Mouse (Mus musculus): ENCODE measurements around the gene Iqcn. TPM values are rescaled to one million over a fixed set of nuclear protein-coding genes. Genes with fewer than 3 reads are reported as not detected.

The Iqcn gene
- polyA plus RNA-seq, 1 experiment: 0.08 TPM

DNA sequence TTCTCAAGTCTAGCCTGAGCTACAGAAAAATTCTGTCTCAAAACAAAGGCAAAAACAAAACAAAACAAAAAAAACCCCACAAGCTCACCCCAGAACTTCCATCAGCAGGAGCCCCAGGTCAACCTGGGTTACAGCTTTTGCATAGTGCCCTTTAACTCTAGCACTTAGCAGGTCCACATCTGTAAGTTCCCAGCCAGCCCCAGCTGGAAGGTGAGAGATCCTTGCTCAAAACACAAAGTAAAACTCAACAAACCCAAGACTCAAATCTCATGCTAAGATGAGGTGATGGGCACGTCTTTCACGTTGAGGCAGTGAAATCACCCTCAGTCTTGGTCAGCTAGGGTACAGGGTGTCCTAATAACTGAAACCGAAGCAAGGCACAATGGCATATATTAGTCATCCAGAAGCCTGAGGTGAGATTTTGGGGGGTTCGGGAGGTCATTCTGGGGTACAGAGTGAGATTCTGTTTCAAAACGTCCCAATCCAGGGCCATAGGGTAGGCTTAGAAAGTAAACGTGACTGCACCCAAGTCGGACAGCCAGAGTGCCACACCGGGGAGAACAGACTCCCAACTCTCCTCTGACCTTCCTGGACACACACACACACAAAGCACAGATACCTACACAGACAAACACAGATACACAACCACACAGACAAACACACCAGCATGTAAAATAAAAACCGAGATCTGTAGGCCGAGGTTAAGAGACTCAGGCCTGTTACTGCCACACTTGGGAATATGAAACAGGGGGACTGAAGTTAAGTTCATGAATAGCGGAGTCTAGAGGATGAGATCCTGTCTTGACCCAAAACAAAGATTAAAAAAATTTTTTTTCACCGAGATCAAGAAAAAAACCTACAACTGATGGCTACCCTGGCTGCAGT is 5.6 kb upstream of the Iqcn start:
- Histone ChIP-seq H3K4me3 (ENCODE audit: insufficient read depth, low read length) (peak overlapping the region; percentile 91), H3K27ac (ENCODE audit: insufficient read depth, low read length) (peak overlapping the region; percentile 89; the same call in 1 of the 2 replicates), H3K4me1 (ENCODE audit: control insufficient read depth, insufficient read depth, low read length) (peaks cover 2% of the 10 kb centered on the region; the same call in 1 of the 2 replicates)
- no peak for TF ChIP-seq CTCF (IDR thresholded peaks at IDR 0.05; ENCODE audit: extremely low read depth, insufficient read depth, low read length)

DNA sequence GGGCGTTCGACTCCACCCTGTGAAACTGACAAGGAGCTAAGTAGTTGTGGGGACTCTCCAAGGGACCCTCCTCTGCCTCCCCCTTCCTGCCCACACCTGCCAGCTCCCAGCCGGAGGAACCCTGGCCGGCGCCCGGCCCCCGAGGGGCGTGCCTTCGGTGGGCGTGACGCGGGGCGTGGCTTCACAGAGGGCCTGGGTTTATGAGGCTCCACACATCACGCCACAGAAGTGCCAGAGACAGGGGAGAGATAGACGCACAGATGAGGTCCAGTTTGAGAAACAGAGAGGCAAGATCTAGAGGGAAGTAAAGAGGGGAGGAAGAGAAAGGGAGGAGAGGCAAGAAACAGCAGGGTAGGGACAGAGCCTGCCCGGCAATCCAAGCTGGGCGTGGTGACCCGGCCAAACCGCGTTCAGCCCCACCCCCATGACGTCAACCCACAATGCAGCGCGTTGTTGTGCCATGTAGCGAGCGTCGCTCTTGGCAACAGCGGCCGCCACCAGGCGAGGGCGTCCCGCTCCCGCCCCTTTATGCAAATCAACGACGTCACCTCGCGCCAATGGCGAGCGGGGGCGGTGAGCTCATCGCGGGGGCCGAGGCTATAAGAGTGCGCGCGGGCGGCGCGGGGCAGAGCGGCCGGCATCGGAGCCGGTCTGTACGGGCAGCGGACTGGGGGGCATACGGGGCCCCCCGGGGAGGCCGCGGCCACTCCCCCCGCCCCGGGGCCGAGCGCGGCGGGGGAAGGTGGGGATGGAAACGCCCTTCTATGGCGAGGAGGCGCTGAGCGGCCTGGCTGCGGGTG is 4.7 kb upstream of the Iqcn start, which contains the start of gene Jund:
Gene Jund (plus strand): TSS at position 640 of the 800 bp plus-strand sequence.
- H3K4me3 ChIP-seq (ENCODE audit: insufficient read depth, low read length): peak within 1 kb of the TSS; percentile 91
- H3K4me1 ChIP-seq (ENCODE audit: control insufficient read depth, insufficient read depth, low read length): peaks cover 2% of the 10 kb centered on the region; the same call in 1 of the 2 replicates
- TF ChIP-seq CTCF (IDR thresholded peaks at IDR 0.05; ENCODE audit: extremely low read depth, insufficient read depth, low read length) (no peak), POLR2A (IDR thresholded peaks at IDR 0.05; ENCODE audit: extremely low read depth, insufficient read depth, low read length) (peak; percentile 87)
- peak within 1 kb of the TSS; percentile 100 for H3K27ac ChIP-seq (ENCODE audit: insufficient read depth, low read length)

DNA sequence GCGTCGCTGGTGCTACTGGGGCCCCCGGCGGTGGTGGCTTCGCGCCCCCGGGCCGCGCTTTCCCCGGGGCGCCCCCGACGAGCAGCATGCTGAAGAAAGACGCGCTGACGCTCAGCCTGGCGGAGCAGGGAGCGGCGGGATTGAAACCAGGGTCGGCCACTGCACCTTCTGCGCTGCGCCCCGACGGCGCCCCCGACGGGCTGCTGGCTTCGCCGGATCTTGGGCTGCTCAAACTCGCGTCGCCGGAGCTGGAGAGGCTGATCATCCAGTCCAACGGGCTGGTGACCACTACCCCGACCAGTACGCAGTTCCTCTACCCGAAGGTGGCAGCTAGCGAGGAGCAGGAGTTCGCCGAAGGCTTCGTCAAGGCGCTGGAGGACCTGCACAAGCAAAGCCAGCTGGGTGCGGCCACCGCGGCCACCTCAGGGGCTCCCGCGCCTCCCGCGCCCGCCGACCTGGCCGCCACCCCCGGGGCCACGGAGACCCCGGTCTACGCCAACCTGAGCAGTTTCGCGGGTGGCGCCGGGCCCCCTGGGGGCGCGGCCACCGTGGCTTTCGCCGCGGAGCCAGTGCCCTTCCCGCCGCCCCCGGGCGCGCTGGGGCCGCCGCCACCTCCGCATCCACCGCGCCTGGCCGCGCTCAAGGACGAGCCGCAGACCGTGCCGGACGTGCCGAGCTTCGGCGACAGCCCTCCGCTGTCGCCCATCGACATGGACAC is 4.0 kb upstream of the Iqcn start:
- peak overlapping the region; percentile 91 for H3K4me3 ChIP-seq (ENCODE audit: insufficient read depth, low read length)
- peaks cover 2% of the 10 kb centered on the region; the same call in 1 of the 2 replicates for H3K4me1 ChIP-seq (ENCODE audit: control insufficient read depth, insufficient read depth, low read length)
- no peak for TF ChIP-seq CTCF (IDR thresholded peaks at IDR 0.05; ENCODE audit: extremely low read depth, insufficient read depth, low read length)
- H3K27ac ChIP-seq (ENCODE audit: insufficient read depth, low read length): peak overlapping the region; percentile 100

DNA sequence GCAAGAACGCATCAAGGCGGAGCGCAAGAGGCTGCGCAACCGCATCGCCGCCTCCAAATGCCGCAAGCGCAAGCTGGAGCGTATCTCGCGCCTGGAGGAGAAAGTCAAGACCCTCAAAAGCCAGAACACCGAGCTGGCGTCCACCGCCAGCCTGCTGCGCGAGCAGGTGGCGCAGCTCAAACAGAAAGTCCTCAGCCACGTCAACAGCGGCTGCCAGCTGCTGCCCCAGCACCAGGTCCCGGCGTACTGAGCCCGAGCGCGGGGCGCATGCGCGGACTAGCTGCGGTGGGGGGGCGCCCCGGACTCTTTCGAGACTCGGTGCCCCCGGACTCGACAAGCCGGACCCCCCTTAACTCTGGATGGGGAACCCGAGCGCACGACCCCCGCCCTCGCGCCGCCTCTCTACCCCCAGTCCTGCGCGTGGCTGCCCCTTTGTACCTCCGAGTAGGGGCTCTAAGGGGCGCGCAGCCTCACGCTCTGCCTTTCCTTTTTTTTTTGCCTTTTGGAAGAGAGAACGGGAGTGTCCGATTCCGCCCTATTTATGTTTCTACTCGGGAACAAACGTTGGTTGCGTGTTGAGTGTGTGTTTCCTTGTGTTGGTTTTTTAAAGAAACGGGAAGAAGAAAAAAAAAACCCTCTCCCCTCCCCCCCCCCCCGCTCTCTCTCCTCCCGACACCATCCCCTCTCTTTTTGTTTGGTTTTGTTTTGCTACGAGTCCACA is 3.3 kb upstream of the Iqcn start:
- Histone ChIP-seq H3K27ac (ENCODE audit: insufficient read depth, low read length) (peak overlapping the region; percentile 100), H3K4me1 (ENCODE audit: control insufficient read depth, insufficient read depth, low read length) (peaks cover 2% of the 10 kb centered on the region; the same call in 1 of the 2 replicates), H3K4me3 (ENCODE audit: insufficient read depth, low read length) (peak overlapping the region; percentile 91)
- TF ChIP-seq CTCF (IDR thresholded peaks at IDR 0.05; ENCODE audit: extremely low read depth, insufficient read depth, low read length) (no peak), POLR2A (IDR thresholded peaks at IDR 0.05; ENCODE audit: extremely low read depth, insufficient read depth, low read length) (peak; percentile 87)

DNA sequence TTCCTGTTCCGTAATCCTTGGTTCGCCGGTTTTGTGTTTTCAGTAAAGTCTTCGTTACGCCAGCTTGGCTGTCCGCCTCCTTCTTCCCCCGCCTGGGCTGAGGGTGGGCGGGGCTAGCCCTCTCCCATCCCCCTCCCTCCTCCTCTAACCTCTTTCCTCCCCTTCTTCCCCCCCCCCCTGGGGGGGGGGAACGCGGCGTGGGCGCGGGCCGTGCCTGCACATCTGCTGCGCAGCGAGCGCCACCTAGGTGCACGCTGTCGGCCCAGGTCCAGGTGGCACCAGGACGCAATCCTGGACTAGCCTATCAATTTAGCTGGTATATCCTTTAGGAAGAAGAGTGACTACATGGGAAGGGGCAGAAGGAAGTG is 2.7 kb upstream of the Iqcn start:
- Histone ChIP-seq H3K27ac (ENCODE audit: insufficient read depth, low read length) (peak overlapping the region; percentile 4; the same call in 1 of the 2 replicates), H3K4me1 (ENCODE audit: control insufficient read depth, insufficient read depth, low read length) (peaks cover 2% of the 10 kb centered on the region; the same call in 1 of the 2 replicates), H3K4me3 (ENCODE audit: insufficient read depth, low read length) (peak overlapping the region; percentile 91)
- peak; percentile 56 for TF ChIP-seq CTCF (IDR thresholded peaks at IDR 0.05; ENCODE audit: extremely low read depth, insufficient read depth, low read length)
- TF ChIP-seq POLR2A (IDR thresholded peaks at IDR 0.05; ENCODE audit: extremely low read depth, insufficient read depth, low read length): peak; percentile 64; the same call in 1 of the 2 replicates

DNA sequence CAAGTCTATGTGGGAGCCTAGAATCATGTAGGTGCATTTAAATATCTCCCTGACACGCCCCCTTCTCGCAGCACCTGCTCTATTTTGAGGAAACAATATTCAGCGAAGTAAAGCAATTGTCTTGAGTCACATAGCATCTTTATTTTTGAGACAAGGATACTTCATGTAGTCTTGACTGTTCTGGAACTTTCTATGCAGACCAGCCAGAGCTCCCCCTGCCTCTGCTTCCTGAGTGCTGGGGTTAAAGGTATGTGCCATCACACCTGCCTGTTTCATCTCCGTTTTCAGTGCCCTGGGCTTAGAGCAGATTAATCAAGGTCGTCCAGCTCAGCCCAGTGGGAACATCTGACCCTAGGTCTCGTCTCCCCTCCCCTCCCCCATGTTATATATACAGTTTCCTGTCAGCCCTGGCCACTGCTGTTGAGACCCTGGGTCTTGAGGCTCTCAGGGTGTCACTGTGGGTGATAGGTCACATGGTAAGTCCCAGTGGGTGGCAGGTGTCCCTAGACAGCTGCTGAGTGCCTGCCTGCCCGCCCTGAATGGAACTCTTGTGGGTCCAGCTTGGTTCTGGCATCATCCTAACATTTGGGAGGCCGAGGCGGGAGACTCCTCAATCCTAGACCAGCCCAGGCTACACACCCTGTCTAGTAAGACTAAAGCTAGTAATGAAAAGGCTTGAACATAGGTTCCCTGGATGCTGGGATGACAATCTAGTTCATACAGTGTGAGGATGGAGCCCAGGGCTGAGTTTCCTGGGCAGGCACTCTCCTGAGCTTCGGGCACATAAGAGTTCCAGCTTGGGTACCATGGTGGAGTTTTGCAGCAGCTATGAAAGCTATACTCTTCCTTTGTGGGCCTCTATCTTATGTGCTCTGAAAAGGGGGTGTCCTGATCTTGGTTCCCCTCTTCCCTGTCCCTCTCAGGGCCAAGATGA is 1.9 kb upstream of the Iqcn start:
- peak overlapping the region; percentile 4; the same call in 1 of the 2 replicates for H3K27ac ChIP-seq (ENCODE audit: insufficient read depth, low read length)
- H3K4me1 ChIP-seq (ENCODE audit: control insufficient read depth, insufficient read depth, low read length): peaks cover 2% of the 10 kb centered on the region; the same call in 1 of the 2 replicates
- TF ChIP-seq CTCF (IDR thresholded peaks at IDR 0.05; ENCODE audit: extremely low read depth, insufficient read depth, low read length): no peak
- no peak for TF ChIP-seq POLR2A (IDR thresholded peaks at IDR 0.05; ENCODE audit: extremely low read depth, insufficient read depth, low read length)
- H3K4me3 ChIP-seq (ENCODE audit: insufficient read depth, low read length): peak overlapping the region; percentile 91

DNA sequence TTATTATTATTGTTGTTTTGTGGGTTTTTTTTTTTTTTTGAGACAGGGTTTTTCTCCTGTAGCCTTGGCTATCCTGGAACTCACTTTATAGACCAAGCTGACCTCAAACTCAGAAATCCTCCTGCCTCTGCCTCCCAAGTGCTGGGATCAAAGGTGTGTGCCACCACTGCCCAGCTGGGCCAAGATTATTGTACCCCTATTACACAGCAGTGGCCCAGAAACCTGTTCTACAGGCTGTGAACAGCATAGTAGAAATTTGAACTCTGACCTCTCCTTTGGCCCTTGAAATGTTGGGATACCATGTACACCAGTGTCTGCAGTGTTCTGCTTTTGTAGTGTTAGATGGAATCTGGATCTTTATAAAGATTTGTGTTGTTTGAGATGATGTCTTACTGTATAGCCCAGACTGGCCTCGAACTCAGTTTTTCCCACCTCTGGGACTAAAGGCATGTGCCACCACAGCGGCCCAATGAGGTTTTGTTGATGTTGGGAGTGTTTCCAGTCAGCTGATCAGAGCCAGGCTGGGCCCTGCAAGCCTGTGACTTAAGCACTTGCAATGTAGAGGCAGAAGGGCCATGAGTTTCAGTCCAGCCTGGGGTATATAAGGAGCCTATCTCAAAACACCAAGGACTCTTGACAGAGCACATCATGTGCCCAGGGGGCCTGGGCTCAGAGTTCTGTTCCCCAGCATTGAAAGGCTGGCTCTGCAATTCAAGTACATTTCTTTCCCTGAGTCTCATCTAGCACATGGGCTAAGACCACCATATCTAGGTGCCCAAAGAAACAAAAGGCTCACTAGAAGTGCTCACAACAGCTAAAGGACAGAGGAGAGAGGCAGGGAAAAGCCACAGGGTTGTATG is 1.0 kb upstream of the Iqcn start:
- Histone ChIP-seq H3K4me1 (ENCODE audit: control insufficient read depth, insufficient read depth, low read length) (peaks cover 2% of the 10 kb centered on the region; the same call in 1 of the 2 replicates), H3K27ac (ENCODE audit: insufficient read depth, low read length) (no peak overlapping the region), H3K4me3 (ENCODE audit: insufficient read depth, low read length) (no peak overlapping the region)
- TF ChIP-seq CTCF (IDR thresholded peaks at IDR 0.05; ENCODE audit: extremely low read depth, insufficient read depth, low read length) (no peak), POLR2A (IDR thresholded peaks at IDR 0.05; ENCODE audit: extremely low read depth, insufficient read depth, low read length) (no peak)

All from cortical plate, adult 2 months (tissue).